Mouse (Mus musculus): ENCODE results near the gene Mical1.

DNA sequence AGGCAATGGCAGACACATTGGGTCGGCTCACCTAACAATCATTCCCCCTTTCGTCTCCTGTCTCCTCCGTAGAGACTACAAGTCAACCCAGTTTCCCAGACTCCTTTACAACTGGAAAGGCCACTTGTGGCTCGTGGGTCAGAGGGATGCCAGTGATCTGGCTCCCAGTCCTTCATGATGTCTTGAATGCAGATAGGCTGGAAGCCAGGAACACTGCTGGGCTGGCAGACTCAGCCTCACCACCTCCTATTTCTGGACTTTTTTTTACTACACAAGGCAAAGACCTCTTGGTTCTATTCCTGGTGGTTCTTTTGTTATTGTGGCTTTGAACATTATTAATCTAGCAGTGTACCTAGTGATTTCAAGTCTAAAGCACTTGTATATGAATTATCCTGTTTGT lies 38.2 kb downstream of the Mical1 start:
- TF ChIP-seq POLR2A (IDR thresholded peaks at IDR 0.05; ENCODE audit: low read depth, low read length): no peak
- no peak for TF ChIP-seq CTCF (IDR thresholded peaks at IDR 0.05; ENCODE audit: extremely low read depth, insufficient read depth, insufficient read length, insufficient replicate concordance)
